ENCODE assay signal across 8 mouse cellular contexts in genomic region chr19:5725029-5725707, GRCm38 (mm10). TPM values are rescaled to one million over a fixed set of nuclear protein-coding genes. Genes with fewer than 3 reads are reported as not detected.
DNase-seq lines count a peak whose midpoint lies in the region; ATAC-seq and TF ChIP-seq lines count a peak whose summit lies in the region.

No protein-coding gene starts in this region.

- no peaks in the 10 kb centered on the region for H3K27me3 ChIP-seq in neural tube, embryonic 11.5 days (ENCODE audit: control insufficient read depth, insufficient read depth, low read length)
- H3K27me3 ChIP-seq in hindbrain, postnatal 0 days (ENCODE audit: insufficient read depth, low read length), result no peaks in the 10 kb centered on the region
- no peaks in the 10 kb centered on the region for H3K27me3 ChIP-seq in lung, embryonic 14.5 days (ENCODE audit: insufficient read depth, low read length)
- no peaks in the 10 kb centered on the region for H3K27me3 ChIP-seq in stomach, embryonic 15.5 days (replicated peaks)

- no peaks in the 10 kb centered on the region for H3K9me3 ChIP-seq in neural tube, embryonic 11.5 days (ENCODE audit: control insufficient read depth, low read length)
- no peaks in the 10 kb centered on the region for H3K9me3 ChIP-seq in hindbrain, postnatal 0 days (ENCODE audit: low read length)
- no peaks in the 10 kb centered on the region for H3K9me3 ChIP-seq in lung, embryonic 14.5 days (ENCODE audit: low read depth, low read length)
- no peaks in the 10 kb centered on the region for H3K9me3 ChIP-seq in stomach, embryonic 15.5 days

- no peak for TF ChIP-seq CTCF in hindbrain, postnatal 0 days (IDR thresholded peaks at IDR 0.05; ENCODE audit: low read depth)
- TF ChIP-seq CTCF in lung, embryonic 14.5 days (IDR thresholded peaks at IDR 0.05; ENCODE audit: low read depth), result no peak

- 79% methylated on average over 12 of the region's 12 CpGs for WGBS in neural tube, embryonic 11.5 days
- 73% methylated on average over 12 of the region's 12 CpGs for WGBS in hindbrain, postnatal 0 days
- WGBS in lung, embryonic 14.5 days, result 60% methylated on average over 12 of the region's 12 CpGs
- 46% methylated on average over 12 of the region's 12 CpGs for WGBS in stomach, embryonic 15.5 days

- peak overlapping the region; percentile 5 for H3K4me3 ChIP-seq in neural tube, embryonic 11.5 days (ENCODE audit: low read depth, low read length)
- no peak overlapping the region for H3K4me3 ChIP-seq in hindbrain, postnatal 0 days (ENCODE audit: low read length)
- peak overlapping the region; percentile 83 for H3K4me3 ChIP-seq in lung, embryonic 14.5 days (ENCODE audit: low read depth, low read length)
- H3K4me3 ChIP-seq in stomach, embryonic 15.5 days (replicated peaks), result peak overlapping the region; percentile 89

- H3K36me3 ChIP-seq in neural tube, embryonic 11.5 days (ENCODE audit: control insufficient read depth, insufficient read depth, low read length), result peaks cover 12% of the 10 kb centered on the region
- H3K36me3 ChIP-seq in hindbrain, postnatal 0 days (ENCODE audit: insufficient read depth, low read length), result peaks cover 16% of the 10 kb centered on the region
- H3K36me3 ChIP-seq in lung, embryonic 14.5 days (ENCODE audit: insufficient read depth), result peaks cover 45% of the 10 kb centered on the region
- H3K36me3 ChIP-seq in stomach, embryonic 15.5 days, result peaks cover 26% of the 10 kb centered on the region

- peak overlapping the region; percentile 50 for H3K4me2 ChIP-seq in neural tube, embryonic 11.5 days (ENCODE audit: low read depth)
- H3K4me2 ChIP-seq in hindbrain, postnatal 0 days (ENCODE audit: low read depth, low read length), result peak overlapping the region; percentile 96
- H3K4me2 ChIP-seq in lung, embryonic 14.5 days, result peak overlapping the region; percentile 92
- peak overlapping the region; percentile 88 for H3K4me2 ChIP-seq in stomach, embryonic 15.5 days

- DNase-seq in neural tube, embryonic 11.5 days (ENCODE audit: low spot score), result no peak
- no peak for DNase-seq in neural tube, embryonic 10.5 days (ENCODE audit: extremely low spot score, low spot score)
- peak; percentile 84 for DNase-seq in gastrocnemius, postnatal 10 days
- no peak for DNase-seq in hindbrain, postnatal 0 days (ENCODE audit: low spot score)
- peak; percentile 57 for DNase-seq in lung, embryonic 14.5 days
- DNase-seq in cerebellum, postnatal 36 days, result no peak
- no peak for DNase-seq in right cerebral cortex, adult 18-20 months

- H3K9ac ChIP-seq in neural tube, embryonic 11.5 days (ENCODE audit: low read length), result no peak overlapping the region; the same call in 1 of the 2 replicates
- H3K9ac ChIP-seq in hindbrain, postnatal 0 days (replicated peaks; ENCODE audit: low read length), result peak overlapping the region; percentile 42; the same call in 1 of the 2 replicates
- peak overlapping the region; percentile 76 for H3K9ac ChIP-seq in lung, embryonic 14.5 days
- H3K9ac ChIP-seq in stomach, embryonic 15.5 days, result peak overlapping the region; percentile 56; the same call in 1 of the 2 replicates

- ATAC-seq in neural tube, embryonic 11.5 days (ENCODE audit: insufficient read depth, low FRiP score, low TSS enrichment), result no peak
- ATAC-seq in hindbrain, postnatal 0 days, result no peak
- no peak for ATAC-seq in lung, embryonic 14.5 days (ENCODE audit: insufficient read depth)
- peak; percentile 0; the same call in 1 of the 2 replicates for ATAC-seq in stomach, embryonic 15.5 days (ENCODE audit: insufficient read depth, low FRiP score, low read depth)

- peaks cover 31% of the 10 kb centered on the region for H3K4me1 ChIP-seq in neural tube, embryonic 11.5 days (ENCODE audit: control insufficient read depth, insufficient read depth, low read length)
- H3K4me1 ChIP-seq in hindbrain, postnatal 0 days (ENCODE audit: insufficient read depth, low read length), result peaks cover 24% of the 10 kb centered on the region
- peaks cover 28% of the 10 kb centered on the region for H3K4me1 ChIP-seq in lung, embryonic 14.5 days (ENCODE audit: insufficient read depth)
- H3K4me1 ChIP-seq in stomach, embryonic 15.5 days, result peaks cover 54% of the 10 kb centered on the region

- H3K27ac ChIP-seq in neural tube, embryonic 11.5 days (ENCODE audit: low read depth, low read length), result no peak overlapping the region
- no peak overlapping the region for H3K27ac ChIP-seq in hindbrain, postnatal 0 days
- H3K27ac ChIP-seq in lung, embryonic 14.5 days (ENCODE audit: low read depth), result peak overlapping the region; percentile 86
- peak overlapping the region; percentile 81 for H3K27ac ChIP-seq in stomach, embryonic 15.5 days

RNA-seq across cellular contexts. Expression of gene Ehbp1l1, which starts 0.9 kb away (rescaled TPM):
- polyA plus RNA-seq in neural tube, embryonic 11.5 days (2014; fragmentation: Nextera tagmentation; extraction: Ambion mirVana), result 5.1 and 6.8 TPM in 2 replicates
- 100 to 1,000 TPM; 280 to 285 TPM for total RNA-seq in gastrocnemius, postnatal 10 days (2021)
- 16.6 and 19.7 TPM in 2 replicates for total RNA-seq in hindbrain, postnatal 0 days (2014; rRNA removed)
- polyA plus RNA-seq in hindbrain, postnatal 0 days (2015; fragmentation: Nextera tagmentation; extraction: Ambion mirVana), result 40.0 and 43.0 TPM in 2 replicates
- polyA plus RNA-seq in lung, embryonic 14.5 days (2014; fragmentation: Nextera tagmentation; extraction: Ambion mirVana), result 15.5 and 17.4 TPM in 2 replicates
- 45.0 and 50.0 TPM in 2 replicates for polyA plus RNA-seq in stomach, embryonic 15.5 days (2015; fragmentation: Nextera tagmentation; extraction: Ambion mirVana)

RNA-seq across cellular contexts. Expression of gene Fam89b, which starts 4.3 kb away (rescaled TPM):
- polyA plus RNA-seq in neural tube, embryonic 11.5 days (2014; fragmentation: Nextera tagmentation; extraction: Ambion mirVana), result 167 and 184 TPM in 2 replicates
- total RNA-seq in gastrocnemius, postnatal 10 days (2021), result 10 to 100 TPM; 43.1 to 44.9 TPM
- total RNA-seq in hindbrain, postnatal 0 days (2014; rRNA removed), result 177 and 188 TPM in 2 replicates
- 131 and 140 TPM in 2 replicates for polyA plus RNA-seq in hindbrain, postnatal 0 days (2015; fragmentation: Nextera tagmentation; extraction: Ambion mirVana)
- 108 and 116 TPM in 2 replicates for polyA plus RNA-seq in lung, embryonic 14.5 days (2014; fragmentation: Nextera tagmentation; extraction: Ambion mirVana)
- 76.4 and 81.5 TPM in 2 replicates for polyA plus RNA-seq in stomach, embryonic 15.5 days (2015; fragmentation: Nextera tagmentation; extraction: Ambion mirVana)

RNA-seq across cellular contexts. Expression of gene Ltbp3, which starts 15.5 kb away (rescaled TPM):
- 5.2 and 9.7 TPM in 2 replicates for polyA plus RNA-seq in neural tube, embryonic 11.5 days (2014; fragmentation: Nextera tagmentation; extraction: Ambion mirVana)
- 100 to 1,000 TPM in 1 of 2 experiments, 10 to 100 TPM in 1; 88.0 to 113 TPM for total RNA-seq in gastrocnemius, postnatal 10 days (2021)
- 43.0 and 50.2 TPM in 2 replicates for total RNA-seq in hindbrain, postnatal 0 days (2014; rRNA removed)
- polyA plus RNA-seq in hindbrain, postnatal 0 days (2015; fragmentation: Nextera tagmentation; extraction: Ambion mirVana), result 14.0 and 14.4 TPM in 2 replicates
- polyA plus RNA-seq in lung, embryonic 14.5 days (2014; fragmentation: Nextera tagmentation; extraction: Ambion mirVana), result 51.8 and 55.9 TPM in 2 replicates
- 27.1 and 30.6 TPM in 2 replicates for polyA plus RNA-seq in stomach, embryonic 15.5 days (2015; fragmentation: Nextera tagmentation; extraction: Ambion mirVana)

RNA-seq across cellular contexts. Expression of gene Kcnk7, which starts 21.0 kb away (rescaled TPM):
- not detected in 2 replicates for polyA plus RNA-seq in neural tube, embryonic 11.5 days (2014; fragmentation: Nextera tagmentation; extraction: Ambion mirVana)
- not detected for total RNA-seq in gastrocnemius, postnatal 10 days (2021)
- not detected in 2 replicates for total RNA-seq in hindbrain, postnatal 0 days (2014; rRNA removed)
- polyA plus RNA-seq in hindbrain, postnatal 0 days (2015; fragmentation: Nextera tagmentation; extraction: Ambion mirVana), result 0.19 and 0.61 TPM in 2 replicates
- polyA plus RNA-seq in lung, embryonic 14.5 days (2014; fragmentation: Nextera tagmentation; extraction: Ambion mirVana), result 0.32 and 0.47 TPM in 2 replicates
- polyA plus RNA-seq in stomach, embryonic 15.5 days (2015; fragmentation: Nextera tagmentation; extraction: Ambion mirVana), result 0.52 and 1.3 TPM in 2 replicates

RNA-seq across cellular contexts. Expression of gene Pcnx3, which starts 36.5 kb away (rescaled TPM):
- polyA plus RNA-seq in neural tube, embryonic 11.5 days (2014; fragmentation: Nextera tagmentation; extraction: Ambion mirVana), result 26.9 and 27.7 TPM in 2 replicates
- total RNA-seq in gastrocnemius, postnatal 10 days (2021), result 10 to 100 TPM; 19.5 to 32.5 TPM
- 75.1 and 97.0 TPM in 2 replicates for total RNA-seq in hindbrain, postnatal 0 days (2014; rRNA removed)
- 16.8 and 17.2 TPM in 2 replicates for polyA plus RNA-seq in hindbrain, postnatal 0 days (2015; fragmentation: Nextera tagmentation; extraction: Ambion mirVana)
- polyA plus RNA-seq in lung, embryonic 14.5 days (2014; fragmentation: Nextera tagmentation; extraction: Ambion mirVana), result 28.4 and 35.2 TPM in 2 replicates
- 17.7 and 19.3 TPM in 2 replicates for polyA plus RNA-seq in stomach, embryonic 15.5 days (2015; fragmentation: Nextera tagmentation; extraction: Ambion mirVana)

Comparison
In these comparisons a context has a peak if more than half of its experiments do, and no peak if none do; other contexts are left out.
1. DNase-seq: peak in gastrocnemius, postnatal 10 days (single experiment) and lung, embryonic 14.5 days (single experiment); none in neural tube, embryonic 11.5 days (single experiment), neural tube, embryonic 10.5 days (single experiment), hindbrain, postnatal 0 days (single experiment), cerebellum, postnatal 36 days (0 of 2) and right cerebral cortex, adult 18-20 months (single experiment).
2. H3K27ac ChIP-seq: peak in lung, embryonic 14.5 days (single experiment) and stomach, embryonic 15.5 days (single experiment); none in neural tube, embryonic 11.5 days (single experiment) and hindbrain, postnatal 0 days (single experiment).
3. Peak in every context shown above with its lines, with median percentiles within 50 percentile points of each other: H3K4me2 ChIP-seq.